Comparison of ENCODE assay signal across 9 mouse cellular contexts in genomic region chr12:100337351-100338018, GRCm38 (mm10).
DNase-seq lines count a peak whose midpoint lies in the region; ATAC-seq and TF ChIP-seq lines count a peak whose summit lies in the region.
"Had no signal": no experiment of that assay in that cellular context is flagged by ENCODE, and none has a peak within 500 bp of the region (broad histone marks: within the 10 kb centered on the region; RNA-seq: fewer than 3 reads in every experiment).

No protein-coding gene starts in this region.

- H3K27ac ChIP-seq in intestine, postnatal 0 days (ENCODE audit: low read depth, low read length), result no peak overlapping the region
- H3K27ac ChIP-seq in intestine, embryonic 16.5 days (ENCODE audit: low read length), result no peak overlapping the region
- H3K27ac ChIP-seq in cerebellum, adult 2 months (ENCODE audit: insufficient read depth, low read length), result peak overlapping the region; percentile 44; the same call in 1 of the 2 replicates
- H3K27ac ChIP-seq in hindbrain, embryonic 13.5 days, result peak overlapping the region; percentile 49
- H3K27ac ChIP-seq in neural tube, embryonic 14.5 days (ENCODE audit: low read depth, low read length), result 0 out of 2 replicates have a peak overlapping the region, but pooled peaks have one; percentile 12
- H3K27ac ChIP-seq: lung, embryonic 15.5 days had no signal

- no peak overlapping the region for H3K4me2 ChIP-seq in intestine, postnatal 0 days (replicated peaks; ENCODE audit: low read depth)
- H3K4me2 ChIP-seq in intestine, embryonic 16.5 days (ENCODE audit: low read depth, low read length), result no peak overlapping the region
- H3K4me2 ChIP-seq in hindbrain, embryonic 13.5 days, result no peak overlapping the region
- H3K4me2 ChIP-seq in neural tube, embryonic 14.5 days (ENCODE audit: low read depth, low read length), result no peak overlapping the region
- H3K4me2 ChIP-seq: lung, embryonic 15.5 days had no signal

- H3K9me3 ChIP-seq in intestine, postnatal 0 days (ENCODE audit: control insufficient read depth), result no peaks in the 10 kb centered on the region
- H3K9me3 ChIP-seq in intestine, embryonic 16.5 days (ENCODE audit: control insufficient read depth, low read length), result no peaks in the 10 kb centered on the region
- H3K9me3 ChIP-seq in hindbrain, embryonic 13.5 days, result no peaks in the 10 kb centered on the region
- H3K9me3 ChIP-seq in neural tube, embryonic 14.5 days (ENCODE audit: control insufficient read depth, low read length), result no peaks in the 10 kb centered on the region
- H3K9me3 ChIP-seq: lung, embryonic 15.5 days had no signal

- ATAC-seq in intestine, postnatal 0 days, result no peak
- ATAC-seq in intestine, embryonic 16.5 days, result no peak
- ATAC-seq in hindbrain, embryonic 13.5 days (ENCODE audit: low FRiP score), result peak; percentile 61
- peak; percentile 64; the same call in 1 of the 2 replicates for ATAC-seq in neural tube, embryonic 14.5 days (ENCODE audit: low read depth)
- ATAC-seq in inflammation-experienced regulatory T-cells, adult 6 months, result no peak

- 70% methylated on average over 5 of the region's 5 CpGs for WGBS in intestine, postnatal 0 days
- WGBS in intestine, embryonic 16.5 days, result 66% methylated on average over 5 of the region's 5 CpGs
- 45% methylated on average over 5 of the region's 5 CpGs for WGBS in cerebellum, adult 2 months
- WGBS in hindbrain, embryonic 13.5 days, result 50% methylated on average over 5 of the region's 5 CpGs
- 50% methylated on average over 5 of the region's 5 CpGs for WGBS in neural tube, embryonic 14.5 days

- no peak for TF ChIP-seq POLR2A in cerebellum, adult 2 months (IDR thresholded peaks at IDR 0.05; ENCODE audit: borderline replicate concordance, insufficient read depth, low read length)

- peak; percentile 79 for TF ChIP-seq CTCF in intestine, postnatal 0 days (IDR thresholded peaks at IDR 0.05; ENCODE audit: low read depth)
- TF ChIP-seq CTCF in cerebellum, adult 2 months (IDR thresholded peaks at IDR 0.05; ENCODE audit: borderline replicate concordance, insufficient read depth, low read depth, low read length), result peak; percentile 76

- H3K36me3 ChIP-seq in intestine, postnatal 0 days (ENCODE audit: control insufficient read depth, insufficient read depth), result 0 out of 2 replicates have a peak, but pooled peaks cover 3% of the 10 kb centered on the region
- no peaks in the 10 kb centered on the region for H3K36me3 ChIP-seq in intestine, embryonic 16.5 days (ENCODE audit: control insufficient read depth, insufficient read depth, low read length)
- H3K36me3 ChIP-seq in hindbrain, embryonic 13.5 days, result peaks cover 8% of the 10 kb centered on the region
- no peaks in the 10 kb centered on the region for H3K36me3 ChIP-seq in neural tube, embryonic 14.5 days (ENCODE audit: control insufficient read depth, insufficient read depth, low read length)
- H3K36me3 ChIP-seq: lung, embryonic 15.5 days had no signal

- H3K4me3 ChIP-seq in intestine, postnatal 0 days (ENCODE audit: low read depth, low read length), result no peak overlapping the region
- H3K4me3 ChIP-seq in intestine, embryonic 16.5 days (ENCODE audit: low read length), result no peak overlapping the region
- no peak overlapping the region for H3K4me3 ChIP-seq in cerebellum, adult 2 months (replicated peaks; ENCODE audit: insufficient read depth, low read depth, low read length)
- no peak overlapping the region for H3K4me3 ChIP-seq in hindbrain, embryonic 13.5 days
- H3K4me3 ChIP-seq in neural tube, embryonic 14.5 days (ENCODE audit: low read depth, low read length), result no peak overlapping the region
- H3K4me3 ChIP-seq: lung, embryonic 15.5 days had no signal

- DNase-seq in cerebellum, adult 2 months, result peak; percentile 71 to 80
- no peak for DNase-seq in gastrocnemius, postnatal 25 days
- DNase-seq in layer of hippocampus, adult 11-12 months (ENCODE audit: low spot score), result no peak

- no peaks in the 10 kb centered on the region for H3K27me3 ChIP-seq in intestine, postnatal 0 days (replicated peaks; ENCODE audit: control insufficient read depth, insufficient read depth, low read length)
- no peaks in the 10 kb centered on the region for H3K27me3 ChIP-seq in intestine, embryonic 16.5 days (replicated peaks; ENCODE audit: control insufficient read depth, insufficient read depth, low read length)
- no peaks in the 10 kb centered on the region for H3K27me3 ChIP-seq in cerebellum, adult 2 months (ENCODE audit: control insufficient read depth, insufficient read depth, low read length)
- H3K27me3 ChIP-seq in hindbrain, embryonic 13.5 days, result no peaks in the 10 kb centered on the region
- no peaks in the 10 kb centered on the region for H3K27me3 ChIP-seq in neural tube, embryonic 14.5 days (ENCODE audit: control insufficient read depth, insufficient read depth, low read length)
- H3K27me3 ChIP-seq: lung, embryonic 15.5 days had no signal

- H3K4me1 ChIP-seq in intestine, postnatal 0 days (replicated peaks; ENCODE audit: control insufficient read depth, insufficient read depth, low read length), result no peaks in the 10 kb centered on the region
- H3K4me1 ChIP-seq in intestine, embryonic 16.5 days (ENCODE audit: control insufficient read depth, insufficient read depth, low read length), result no peaks in the 10 kb centered on the region
- peaks cover 22% of the 10 kb centered on the region for H3K4me1 ChIP-seq in cerebellum, adult 2 months (ENCODE audit: control insufficient read depth, insufficient read depth, low read length)
- peaks cover 26% of the 10 kb centered on the region for H3K4me1 ChIP-seq in hindbrain, embryonic 13.5 days (replicated peaks)
- H3K4me1 ChIP-seq in neural tube, embryonic 14.5 days (ENCODE audit: control insufficient read depth, insufficient read depth, low read length), result peaks cover 5% of the 10 kb centered on the region; the same call in 1 of the 2 replicates

- no peak overlapping the region for H3K9ac ChIP-seq in intestine, postnatal 0 days (ENCODE audit: low read depth, low read length)
- no peak overlapping the region for H3K9ac ChIP-seq in intestine, embryonic 16.5 days (ENCODE audit: low read depth, low read length)
- H3K9ac ChIP-seq in hindbrain, embryonic 13.5 days, result 0 out of 2 replicates have a peak overlapping the region, but pooled peaks have one; percentile 3
- no peak overlapping the region for H3K9ac ChIP-seq in neural tube, embryonic 14.5 days (replicated peaks; ENCODE audit: low read depth, low read length)
- H3K9ac ChIP-seq: lung, embryonic 15.5 days had no signal

Comparison
In these comparisons a context has a peak if more than half of its experiments do, and no peak if none do; other contexts are left out.
1. ATAC-seq: peak in hindbrain, embryonic 13.5 days (single experiment) and neural tube, embryonic 14.5 days (single experiment); none in intestine, postnatal 0 days (single experiment), intestine, embryonic 16.5 days (single experiment) and inflammation-experienced regulatory T-cells, adult 6 months (single experiment).
2. H3K27ac ChIP-seq: peak in cerebellum, adult 2 months (single experiment), hindbrain, embryonic 13.5 days (single experiment) and neural tube, embryonic 14.5 days (single experiment); none in intestine, postnatal 0 days (single experiment) and intestine, embryonic 16.5 days (single experiment).
3. DNase-seq: peak in cerebellum, adult 2 months (2 of 2); none in gastrocnemius, postnatal 25 days (single experiment) and layer of hippocampus, adult 11-12 months (single experiment).